Mouse (Mus musculus) forebrain, postnatal 0 days (tissue): ENCODE results near the gene Klrb1b. TPM values are rescaled to one million over a fixed set of nuclear protein-coding genes. Genes with fewer than 3 reads are reported as not detected.
A peak's percentile ranks its signal among the peaks of the same experiment; 100 is the strongest.

Source experiments
- ATAC-seq: fragments of 200-750 bp; cut with Nextera tagmentation; 2 replicates; pipeline ENCODE4 v1.8.0; 2017; ENCODE audit warnings: mild to moderate bottlenecking, moderate library complexity
- DNase-seq: peaks from one replicate; pipeline ENCODE4 v3.0.0-alpha.2; 2015
- H3K27ac ChIP-seq: fragments of 300-500 bp; sonication (generic); 2 replicates; pipeline ENCODE4 v1.5.1; 2014; ENCODE audit warnings: low read depth, mild to moderate bottlenecking, antibody characterized with exemption, low read length, moderate library complexity, mixed read lengths
- H3K27me3 ChIP-seq: fragments of 300-500 bp; sonication (generic); 2 replicates; pipeline ENCODE4 v1.6.1; 2014; ENCODE audit warnings: mild to moderate bottlenecking, low read length, mixed read lengths; ENCODE audit not compliant: insufficient read depth
- H3K36me3 ChIP-seq: fragments of 300-500 bp; sonication (generic); 2 replicates; pipeline ENCODE4 v1.6.1; 2014; ENCODE audit warnings: mild to moderate bottlenecking, moderate library complexity; ENCODE audit not compliant: insufficient read depth
- H3K4me1 ChIP-seq: fragments of 300-500 bp; sonication (generic); 2 replicates; pipeline ENCODE4 v1.6.1; 2014; ENCODE audit warnings: antibody characterized with exemption; ENCODE audit not compliant: insufficient read depth
- H3K4me2 ChIP-seq: fragments of 300-500 bp; sonication (generic); 2 replicates; pipeline ENCODE4 v1.6.1; 2014; ENCODE audit warnings: low read depth, mild to moderate bottlenecking, moderate library complexity
- H3K4me3 ChIP-seq: fragments of 300-500 bp; sonication (generic); 2 replicates; pipeline ENCODE4 v1.5.1; 2014; ENCODE audit warnings: low read depth, low read length, mixed read lengths
- H3K9ac ChIP-seq: fragments of 300-500 bp; sonication (generic); 2 replicates; pipeline ENCODE4 v1.6.1; 2014; ENCODE audit warnings: mild to moderate bottlenecking
- H3K9me3 ChIP-seq: fragments of 300-500 bp; sonication (generic); 2 replicates; pipeline ENCODE4 v1.6.1; 2016; ENCODE audit warnings: low read length
- CTCF ChIP-seq: sonication (generic); IDR thresholded peaks from 2 replicates; pipeline ENCODE4 v1.5.1; 2016; ENCODE audit warnings: antibody characterized with exemption, control low read depth, low read depth
- WGBS: fragments of 180-500 bp; shearing (Covaris S2); extraction: QIAGEN DNeasy Blood & Tissue Kit; methylation state at CpG from one replicate; pipeline ENCODE4 v1.1.7; 2014; 5-methylcytosine and 5-hydroxymethylcytosine counted together
- polyA plus RNA-seq: library from polyadenylated mRNA; unstranded; fragments of >200 nt; fragmentation: Nextera tagmentation; extraction: Ambion mirVana; gene quantifications from 2 replicates; pipeline ENCODE4 v1.2.1, GENCODE M21; 2015
- total RNA-seq: library from RNA; depleted of rRNA; stranded (reverse); fragments of >200 nt; gene quantifications from 2 replicates; pipeline ENCODE4 v1.2.3, GENCODE M21; 2014; rRNA removed

Klrb1b gene
- total and polyA plus RNA-seq, 2 experiments from 2014 or later = not detected

DNA sequence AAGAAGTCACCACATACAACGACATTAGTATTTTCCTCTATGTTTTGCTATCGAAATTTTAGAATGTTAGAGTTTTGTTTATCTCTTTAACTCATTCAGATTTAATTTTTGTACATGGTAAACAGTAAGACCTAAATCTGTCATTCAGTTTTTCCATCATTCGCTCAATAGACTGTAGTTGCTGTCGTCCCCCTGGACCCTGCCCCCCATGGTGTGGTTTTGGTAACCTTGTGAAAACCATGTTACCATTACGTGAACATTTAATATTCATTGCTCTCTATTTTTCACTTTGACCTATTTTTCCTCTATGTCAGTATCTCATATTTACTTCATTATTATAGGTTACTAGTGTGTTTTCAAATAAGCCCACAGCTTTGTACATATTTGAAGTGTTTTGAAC is 61.5 kb downstream of the Klrb1b start:
- Histone ChIP-seq H3K36me3 (no peaks in the 10 kb centered on the region), H3K27me3 (no peaks in the 10 kb centered on the region), H3K4me3 (peak overlapping the region; percentile 43), H3K27ac (peak overlapping the region; percentile 69), H3K4me2 (peak overlapping the region; percentile 45), H3K9ac (peak overlapping the region; percentile 56), H3K4me1 (no peaks in the 10 kb centered on the region), H3K9me3 (no peaks in the 10 kb centered on the region)
- no peak for TF ChIP-seq CTCF
- WGBS = 13% methylated on average over 5 of the region's 5 CpGs
- no peak for DNase-seq
- no peak for ATAC-seq

DNA sequence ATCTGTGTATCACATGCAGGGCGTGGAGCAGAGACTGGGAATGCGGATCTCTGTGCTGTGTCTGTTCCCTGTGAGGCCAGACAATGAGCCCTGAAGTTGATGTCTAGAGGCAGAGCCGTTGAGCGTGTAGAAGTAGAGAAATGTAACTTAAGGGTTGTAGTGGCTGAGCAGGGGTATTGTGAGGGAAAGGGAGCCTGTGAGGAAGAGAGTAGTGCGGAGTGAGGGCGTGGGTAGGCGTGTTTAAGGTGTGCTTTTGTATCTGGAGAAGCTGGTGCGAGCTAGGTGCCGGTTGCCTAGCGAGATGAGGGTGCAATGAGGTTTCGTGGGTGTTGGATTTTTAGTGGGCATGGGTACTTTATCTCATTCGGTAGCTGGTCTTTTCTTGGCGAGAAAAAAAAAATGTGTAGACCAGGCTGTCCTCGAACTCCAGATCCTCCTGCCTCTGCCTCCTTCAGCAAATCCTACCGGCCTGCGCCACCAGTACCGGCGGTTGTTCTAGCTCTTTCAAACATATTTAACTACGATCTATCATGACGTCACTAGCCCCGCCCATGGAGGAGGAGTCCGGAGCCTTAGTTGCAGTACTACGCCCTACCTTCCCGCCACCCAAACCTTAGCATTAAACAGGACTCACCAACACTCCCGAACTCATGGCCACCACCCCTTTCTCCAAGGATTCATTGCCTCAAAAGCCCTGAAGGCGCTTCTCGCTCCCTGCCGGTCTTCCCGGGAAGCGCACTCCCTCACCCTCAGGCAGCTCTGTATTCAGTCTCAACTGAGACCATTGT is 62.2 kb downstream of the Klrb1b start:
- 2% methylated on average over 30 of the region's 30 CpGs for WGBS
- DNase-seq = peak; percentile 100
- peak overlapping the region; percentile 80 for H3K27ac ChIP-seq
- peak; percentile 91 for ATAC-seq
- no peaks in the 10 kb centered on the region for H3K36me3 ChIP-seq
- no peaks in the 10 kb centered on the region for H3K9me3 ChIP-seq
- H3K4me3 ChIP-seq = peak overlapping the region; percentile 43
- H3K4me1 ChIP-seq = no peaks in the 10 kb centered on the region
- TF ChIP-seq CTCF = peak; percentile 84
- H3K4me2 ChIP-seq = peak overlapping the region; percentile 54
- no peaks in the 10 kb centered on the region for H3K27me3 ChIP-seq
- H3K9ac ChIP-seq = peak overlapping the region; percentile 59

Other genes with a start within 250 kb of the Klrb1b start
- 2.8 and 3.9 TPM in 2 replicates for gene A2ml1, start 244.7 kb downstream of the Klrb1b start, total RNA-seq
- 10.7 and 14.2 TPM in 2 replicates for gene A2ml1, start 244.7 kb downstream of the Klrb1b start, polyA plus RNA-seq
- gene Klrb1a, start 202.8 kb downstream of the Klrb1b start, total RNA-seq = not detected in 2 replicates
- gene Klrb1a, start 202.8 kb downstream of the Klrb1b start, polyA plus RNA-seq = not detected in 2 replicates
- gene Clec2h, start 163.9 kb downstream of the Klrb1b start, total RNA-seq = not detected in 2 replicates
- gene Clec2h, start 163.9 kb downstream of the Klrb1b start, polyA plus RNA-seq = not detected in 2 replicates
- gene Klrb1, start 103.3 kb downstream of the Klrb1b start, total RNA-seq = not detected in 2 replicates
- 0.42 and 0.62 TPM in 2 replicates for gene Klrb1, start 103.3 kb downstream of the Klrb1b start, polyA plus RNA-seq
- 0.08 and 0.24 TPM in 2 replicates for gene Klrb1c, start 37.1 kb downstream of the Klrb1b start, total RNA-seq
- 0.24 TPM in 1 of 2 replicates, not detected in the other for gene Klrb1c, start 37.1 kb downstream of the Klrb1b start, polyA plus RNA-seq
- gene Gm44511, start within 50 bp of the Klrb1b start, total RNA-seq = not detected in 2 replicates
- gene Gm44511, start within 50 bp of the Klrb1b start, polyA plus RNA-seq = not detected in 2 replicates
- not detected in 2 replicates for gene Clec2i, start 61.3 kb upstream of the Klrb1b start, total RNA-seq
- gene Clec2i, start 61.3 kb upstream of the Klrb1b start, polyA plus RNA-seq = 0.11 TPM in 1 of 2 replicates, not detected in the other
- 0.38 and 0.54 TPM in 2 replicates for gene BC035044, start 64.8 kb upstream of the Klrb1b start, total RNA-seq
- 0.36 and 0.41 TPM in 2 replicates for gene BC035044, start 64.8 kb upstream of the Klrb1b start, polyA plus RNA-seq
- 0.08 TPM in 1 of 2 replicates, not detected in the other for gene Clec2g, start 108.0 kb upstream of the Klrb1b start, total RNA-seq
- not detected in 2 replicates for gene Clec2g, start 108.0 kb upstream of the Klrb1b start, polyA plus RNA-seq
- gene Klrb1f, start 219.6 kb upstream of the Klrb1b start, total RNA-seq = 0.46 and 0.76 TPM in 2 replicates
- 0.28 and 0.55 TPM in 2 replicates for gene Klrb1f, start 219.6 kb upstream of the Klrb1b start, polyA plus RNA-seq